Mouse (Mus musculus): ENCODE data around the gene Axl. TPM values are rescaled to one million over a fixed set of nuclear protein-coding genes. Genes with fewer than 3 reads are reported as not detected.

Gene Axl
- 25.0 TPM for polyA plus RNA-seq (2015; fragmentation: Illumina TruSeq; extraction: RNeasy Lipid Tissue Mini Kit (QIAGEN cat#74804); ENCODE audit: insufficient read depth, low read depth, low replicate concordance)

DNA sequence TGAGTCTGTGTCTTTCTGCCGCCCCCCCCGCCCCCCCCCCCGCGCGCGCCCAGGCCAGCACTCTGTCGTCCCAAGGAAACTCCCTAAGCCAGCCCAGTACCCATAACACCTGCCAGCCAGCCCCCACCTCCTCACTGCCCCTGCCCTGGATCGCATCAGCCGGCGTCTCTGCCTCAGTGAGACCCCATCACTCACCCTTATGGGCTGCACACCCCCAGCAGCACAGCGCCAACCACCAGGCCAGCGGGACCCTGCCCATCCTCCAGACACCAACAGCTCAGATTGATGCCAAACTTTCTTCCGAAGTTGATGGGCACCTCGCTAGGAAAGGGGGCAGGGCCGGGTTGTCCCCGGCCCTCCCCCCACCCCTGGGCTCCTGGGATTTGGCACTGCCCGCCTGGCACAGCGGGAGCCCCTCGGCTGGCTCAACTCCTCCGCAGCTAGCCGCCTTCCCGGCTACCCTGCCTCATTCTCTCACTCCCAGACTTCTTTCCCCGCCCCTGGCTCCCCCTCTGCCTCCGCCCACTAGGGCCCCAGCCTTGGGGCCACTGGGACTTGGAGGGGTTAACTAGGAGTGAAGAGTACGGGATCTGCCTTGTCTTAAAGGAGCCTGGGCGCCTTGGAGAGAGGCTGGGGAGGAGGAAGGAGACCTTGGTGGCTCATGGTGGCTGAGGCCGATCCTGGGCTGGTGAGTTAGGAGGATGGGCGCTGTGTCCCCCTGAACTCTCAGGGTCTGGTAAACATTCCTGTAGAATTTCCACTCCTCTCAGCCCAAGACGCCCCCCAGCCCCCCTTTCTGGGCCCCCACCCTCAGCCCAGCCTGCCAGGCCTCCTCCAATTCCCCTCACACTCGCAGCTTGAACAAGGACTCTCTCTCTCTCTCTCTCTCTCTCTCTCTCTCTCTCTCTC, at the start of gene Axl:
Axl (minus strand) TSS at position 486 of the 909 bp plus-strand sequence.

GRCm38 (mm10) chr7:25816241-25816919, 27.9 kb upstream of the Axl start, which contains the start of gene Cyp2s1:
TSS of gene Cyp2s1 (minus strand) at chr7:25816913.

GRCm38 (mm10) chr7:25754738-25755467, 33.6 kb downstream of the Axl start, which contains the start of gene Hnrnpul1:
TSS of gene Hnrnpul1 (minus strand) at chr7:25754757.

DNA sequence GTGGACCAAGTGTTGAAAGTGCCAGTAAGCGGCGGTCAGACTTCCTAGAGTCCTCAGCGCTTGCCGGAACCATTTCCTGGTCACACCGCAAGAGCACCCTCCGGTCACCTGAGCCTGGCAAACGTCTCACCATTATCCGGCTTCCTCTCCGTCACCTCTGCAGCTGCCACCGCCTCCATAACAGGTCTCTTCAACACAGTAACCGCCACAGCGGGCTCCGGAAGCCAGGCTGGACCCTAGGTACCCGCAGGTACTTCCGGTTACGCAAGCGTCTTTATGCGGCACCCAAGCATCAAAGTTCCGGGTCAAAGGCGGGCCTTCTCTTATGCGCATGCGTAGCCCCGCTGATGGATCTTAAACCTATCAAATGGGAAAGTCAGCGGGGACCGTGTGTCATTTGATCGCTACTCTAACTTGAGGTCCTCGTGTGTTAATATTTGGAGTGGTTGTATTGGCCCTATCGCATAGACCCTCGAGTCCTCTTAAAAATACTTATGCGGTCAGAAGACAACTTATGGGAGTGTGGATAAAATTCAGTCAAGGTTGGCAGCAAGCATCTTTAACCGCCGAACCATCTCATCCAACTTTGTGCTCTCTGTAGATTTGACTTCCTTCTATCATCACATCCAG, 69.6 kb downstream of the Axl start, which contains the start of gene Ccdc97:
Ccdc97 (minus strand) TSS at position 301 of the 630 bp plus-strand sequence.

Other genes with a start within 250 kb of the Axl start
- not detected for gene Ceacam2, start 248.8 kb downstream of the Axl start, polyA plus RNA-seq (2015; fragmentation: Illumina TruSeq; extraction: RNeasy Lipid Tissue Mini Kit (QIAGEN cat#74804); ENCODE audit: insufficient read depth, low read depth, low replicate concordance)
- not detected for gene Erich4, start 172.8 kb downstream of the Axl start, polyA plus RNA-seq (2015; fragmentation: Illumina TruSeq; extraction: RNeasy Lipid Tissue Mini Kit (QIAGEN cat#74804); ENCODE audit: insufficient read depth, low read depth, low replicate concordance)
- gene Dmac2, start 169.3 kb downstream of the Axl start, polyA plus RNA-seq (2015; fragmentation: Illumina TruSeq; extraction: RNeasy Lipid Tissue Mini Kit (QIAGEN cat#74804); ENCODE audit: insufficient read depth, low read depth, low replicate concordance), result 14.6 TPM
- gene B3gnt8, start 162.1 kb downstream of the Axl start, polyA plus RNA-seq (2015; fragmentation: Illumina TruSeq; extraction: RNeasy Lipid Tissue Mini Kit (QIAGEN cat#74804); ENCODE audit: insufficient read depth, low read depth, low replicate concordance), result 1.2 TPM
- gene Bckdha, start 129.7 kb downstream of the Axl start, polyA plus RNA-seq (2015; fragmentation: Illumina TruSeq; extraction: RNeasy Lipid Tissue Mini Kit (QIAGEN cat#74804); ENCODE audit: insufficient read depth, low read depth, low replicate concordance), result 34.9 TPM
- 14.8 TPM for gene Exosc5, start 129.5 kb downstream of the Axl start, polyA plus RNA-seq (2015; fragmentation: Illumina TruSeq; extraction: RNeasy Lipid Tissue Mini Kit (QIAGEN cat#74804); ENCODE audit: insufficient read depth, low read depth, low replicate concordance)
- not detected for gene Tmem91, start 113.5 kb downstream of the Axl start, polyA plus RNA-seq (2015; fragmentation: Illumina TruSeq; extraction: RNeasy Lipid Tissue Mini Kit (QIAGEN cat#74804); ENCODE audit: insufficient read depth, low read depth, low replicate concordance)
- gene B9d2, start 107.9 kb downstream of the Axl start, polyA plus RNA-seq (2015; fragmentation: Illumina TruSeq; extraction: RNeasy Lipid Tissue Mini Kit (QIAGEN cat#74804); ENCODE audit: insufficient read depth, low read depth, low replicate concordance), result 5.2 TPM
- gene Tgfb1, start 101.7 kb downstream of the Axl start, polyA plus RNA-seq (2015; fragmentation: Illumina TruSeq; extraction: RNeasy Lipid Tissue Mini Kit (QIAGEN cat#74804); ENCODE audit: insufficient read depth, low read depth, low replicate concordance), result 9.3 TPM
- gene Ccdc97, start 69.6 kb downstream of the Axl start, polyA plus RNA-seq (2015; fragmentation: Illumina TruSeq; extraction: RNeasy Lipid Tissue Mini Kit (QIAGEN cat#74804); ENCODE audit: insufficient read depth, low read depth, low replicate concordance), result 13.9 TPM
- 15.3 TPM for gene Hnrnpul1, start 33.9 kb downstream of the Axl start, polyA plus RNA-seq (2015; fragmentation: Illumina TruSeq; extraction: RNeasy Lipid Tissue Mini Kit (QIAGEN cat#74804); ENCODE audit: insufficient read depth, low read depth, low replicate concordance)
- 7.6 TPM for gene Cyp2s1, start 28.2 kb upstream of the Axl start, polyA plus RNA-seq (2015; fragmentation: Illumina TruSeq; extraction: RNeasy Lipid Tissue Mini Kit (QIAGEN cat#74804); ENCODE audit: insufficient read depth, low read depth, low replicate concordance)
- not detected for gene Cyp2b10, start 108.9 kb upstream of the Axl start, polyA plus RNA-seq (2015; fragmentation: Illumina TruSeq; extraction: RNeasy Lipid Tissue Mini Kit (QIAGEN cat#74804); ENCODE audit: insufficient read depth, low read depth, low replicate concordance)